Mouse (Mus musculus) E14TG2a.4 (cell line): ENCODE measurements around the gene Asf1b.

Experiments
- H3K27me3 ChIP-seq: 2 replicates; pipeline ENCODE4 v1.6.1; 2014; ENCODE audit warnings: low read length, control low read depth; ENCODE audit not compliant: insufficient read depth
- H3K36me3 ChIP-seq: 2 replicates; pipeline ENCODE4 v1.6.1; 2014; ENCODE audit warnings: low read length, control low read depth; ENCODE audit not compliant: insufficient read depth
- H3K4me1 ChIP-seq: replicated peaks from 2 replicates; pipeline ENCODE4 v1.6.1; 2014; ENCODE audit warnings: low read depth, low read length, control low read depth
- H3K4me3 ChIP-seq: replicated peaks from 2 replicates; pipeline ENCODE4 v1.5.1; 2014; ENCODE audit warnings: mild to moderate bottlenecking, low read length
- H3K9me3 ChIP-seq: 2 replicates; pipeline ENCODE4 v1.6.1; 2014; ENCODE audit warnings: low read length, control low read depth
- CTCF ChIP-seq: conservative IDR thresholded peaks from 2 replicates; pipeline ENCODE4 v1.5.1; 2014; ENCODE audit warnings: low read length
- NANOG ChIP-seq: IDR thresholded peaks from 2 replicates; pipeline ENCODE4 v1.6.1; 2014; ENCODE audit warnings: borderline replicate concordance, low read length, mixed read lengths
- POU5F1 ChIP-seq: IDR thresholded peaks from 2 replicates; pipeline ENCODE4 v1.6.1; 2014; ENCODE audit warnings: low read length, borderline replicate concordance

Asf1b gene

DNA sequence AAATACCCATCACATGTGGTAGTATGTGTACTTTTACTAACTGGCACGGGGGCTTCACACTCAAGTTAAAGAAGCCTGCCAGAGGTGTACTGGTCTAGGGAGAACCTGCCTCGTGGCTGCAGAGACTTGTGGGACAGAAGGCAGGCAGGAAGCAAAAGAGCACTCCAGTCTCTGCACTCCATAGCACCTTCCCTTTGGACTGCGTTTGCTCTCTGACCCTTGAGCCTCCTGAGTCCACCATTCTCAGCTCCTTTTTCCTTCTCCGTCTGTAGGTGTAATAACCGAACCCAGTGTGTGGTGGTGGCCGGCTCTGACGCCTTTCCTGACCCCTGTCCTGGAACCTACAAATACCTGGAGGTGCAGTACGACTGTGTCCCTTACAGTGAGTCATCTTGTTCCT, 32.6 kb upstream of the Asf1b start:
- TF ChIP-seq NANOG (no peak), CTCF (no peak), POU5F1 (no peak)
- Histone ChIP-seq H3K4me3 (no peak overlapping the region), H3K4me1 (peaks cover 79% of the 10 kb centered on the region)

DNA sequence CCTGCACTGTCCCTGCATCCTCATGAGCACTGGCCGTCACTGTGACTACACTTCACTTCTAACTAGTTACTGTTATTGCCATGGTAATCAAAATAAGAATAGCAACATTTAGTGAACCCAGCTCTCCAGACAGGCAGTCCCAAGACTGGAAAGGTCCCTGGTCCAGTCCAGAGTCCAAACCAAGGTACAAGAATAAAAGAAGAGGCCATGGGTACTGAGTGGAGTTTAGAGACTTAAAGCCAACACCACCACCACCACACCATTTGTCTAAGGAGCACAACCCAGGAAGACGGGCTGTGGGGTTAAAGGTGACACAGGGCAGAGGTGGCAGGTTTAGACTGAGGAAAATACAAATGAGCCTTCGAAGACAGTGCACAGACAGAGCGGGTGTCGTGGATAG, 30.7 kb upstream of the Asf1b start:
- Histone ChIP-seq H3K4me3 (no peak overlapping the region), H3K36me3 (peaks cover 94% of the 10 kb centered on the region), H3K27me3 (no peaks in the 10 kb centered on the region), H3K4me1 (peaks cover 77% of the 10 kb centered on the region), H3K9me3 (no peaks in the 10 kb centered on the region)
- no peak for TF ChIP-seq POU5F1
- no peak for TF ChIP-seq NANOG
- TF ChIP-seq CTCF = no peak

More for the DNA sequence above, 32.6 kb upstream of the Asf1b start:
- H3K27me3 ChIP-seq = no peaks in the 10 kb centered on the region
- peaks cover 98% of the 10 kb centered on the region for H3K36me3 ChIP-seq
- no peaks in the 10 kb centered on the region for H3K9me3 ChIP-seq

DNA sequence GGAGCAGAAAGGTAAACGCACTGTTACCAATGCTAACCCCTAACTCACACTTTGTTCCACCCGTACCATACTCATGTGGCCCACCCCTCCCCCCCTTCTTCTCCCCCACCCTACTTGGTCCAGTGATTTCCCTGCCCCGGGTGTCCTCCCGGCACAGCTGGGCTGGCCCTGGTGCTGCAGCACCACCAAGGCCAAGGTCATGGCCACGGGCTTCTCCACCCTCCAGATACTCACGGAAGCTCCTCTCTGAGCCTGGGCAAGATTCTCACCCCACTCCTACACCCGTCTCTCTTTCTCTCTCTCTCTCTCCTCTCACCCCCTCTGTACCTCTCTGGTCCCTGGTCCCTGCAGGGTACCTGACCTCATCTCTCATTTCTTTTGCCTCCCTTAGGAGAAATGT, 29.0 kb upstream of the Asf1b start:
- no peak for TF ChIP-seq POU5F1
- TF ChIP-seq CTCF = no peak
- no peak for TF ChIP-seq NANOG
- H3K9me3 ChIP-seq = no peaks in the 10 kb centered on the region
- no peaks in the 10 kb centered on the region for H3K27me3 ChIP-seq
- H3K4me3 ChIP-seq = no peak overlapping the region
- peaks cover 83% of the 10 kb centered on the region for H3K4me1 ChIP-seq
- peaks cover 94% of the 10 kb centered on the region for H3K36me3 ChIP-seq

DNA sequence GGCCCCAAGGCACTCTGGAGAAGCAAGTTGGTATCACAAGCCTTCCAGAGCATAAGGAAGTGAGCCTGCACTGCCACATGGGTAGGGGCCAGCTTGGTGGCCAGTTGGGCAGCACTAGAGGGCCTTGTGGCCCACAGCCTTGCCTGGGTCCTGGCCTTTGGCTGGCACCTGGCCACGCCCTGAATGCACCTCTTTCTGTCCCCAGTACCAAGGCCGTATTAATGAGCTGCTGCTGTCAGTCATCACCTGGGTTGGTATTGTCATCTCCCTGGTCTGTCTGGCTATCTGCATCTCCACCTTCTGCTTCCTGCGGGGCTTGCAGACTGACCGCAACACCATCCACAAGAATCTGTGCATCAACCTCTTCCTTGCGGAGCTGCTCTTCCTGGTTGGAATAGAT, 21.1 kb upstream of the Asf1b start:
- Histone ChIP-seq H3K36me3 (peaks cover 99% of the 10 kb centered on the region), H3K4me1 (peaks cover 49% of the 10 kb centered on the region)
- TF ChIP-seq CTCF = no peak

GRCm38 (mm10) chr8:83934994-83935393, 20.3 kb upstream of the Asf1b start:
- Histone ChIP-seq H3K4me1 (peaks cover 51% of the 10 kb centered on the region), H3K4me3 (no peak overlapping the region)
- TF ChIP-seq NANOG (no peak), POU5F1 (no peak)

More for the DNA sequence above, 21.1 kb upstream of the Asf1b start:
- Histone ChIP-seq H3K4me3 (no peak overlapping the region), H3K9me3 (no peaks in the 10 kb centered on the region), H3K27me3 (no peaks in the 10 kb centered on the region)

DNA sequence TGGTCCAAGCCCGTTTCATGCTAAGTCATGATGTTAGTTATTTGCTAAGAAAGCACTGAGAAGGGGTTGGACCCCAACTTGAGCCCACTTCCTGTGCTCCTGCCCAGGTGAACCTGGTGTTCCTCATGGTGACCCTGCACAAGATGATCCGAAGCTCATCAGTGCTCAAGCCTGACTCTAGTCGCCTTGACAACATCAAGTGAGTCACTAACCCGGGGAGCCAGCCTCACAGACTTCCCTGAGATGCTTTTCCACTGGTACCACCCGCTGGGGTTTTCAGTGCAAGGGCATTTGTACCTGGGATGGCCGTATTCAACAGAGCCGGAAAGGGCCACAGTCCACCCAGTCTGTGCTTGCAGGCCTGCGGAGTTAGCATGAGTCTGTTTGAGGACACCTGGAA, 19.9 kb upstream of the Asf1b start:
- H3K4me1 ChIP-seq = peaks cover 51% of the 10 kb centered on the region
- H3K27me3 ChIP-seq = no peaks in the 10 kb centered on the region
- no peak overlapping the region for H3K4me3 ChIP-seq
- H3K9me3 ChIP-seq = no peaks in the 10 kb centered on the region
- H3K36me3 ChIP-seq = peaks cover 99% of the 10 kb centered on the region
- TF ChIP-seq NANOG (no peak), CTCF (no peak), POU5F1 (no peak)

More at GRCm38 (mm10) chr8:83934994-83935393, 20.3 kb upstream of the Asf1b start:
- Histone ChIP-seq H3K36me3 (peaks cover 99% of the 10 kb centered on the region), H3K9me3 (no peaks in the 10 kb centered on the region), H3K27me3 (no peaks in the 10 kb centered on the region)

DNA sequence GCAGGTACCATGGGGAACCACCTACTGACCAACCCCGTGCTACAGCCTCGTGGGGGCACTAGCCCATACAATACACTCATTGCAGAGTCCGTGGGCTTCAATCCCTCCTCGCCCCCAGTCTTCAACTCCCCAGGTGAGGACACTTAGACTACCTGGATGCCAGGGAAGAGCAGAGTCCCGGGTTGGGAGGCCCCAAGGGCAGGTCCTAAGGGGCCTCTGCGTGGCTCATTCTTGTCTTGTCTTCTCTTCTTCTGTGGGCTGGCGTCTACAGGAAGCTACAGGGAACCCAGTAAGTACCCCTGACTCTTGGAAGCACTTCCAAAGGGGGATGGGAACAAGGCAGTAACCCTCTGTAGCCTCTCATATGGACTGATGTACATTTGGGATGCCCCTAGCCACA, 17.7 kb upstream of the Asf1b start:
- Histone ChIP-seq H3K9me3 (no peaks in the 10 kb centered on the region), H3K4me3 (no peak overlapping the region)
- no peak for TF ChIP-seq CTCF
- TF ChIP-seq NANOG = no peak
- TF ChIP-seq POU5F1 = no peak

DNA sequence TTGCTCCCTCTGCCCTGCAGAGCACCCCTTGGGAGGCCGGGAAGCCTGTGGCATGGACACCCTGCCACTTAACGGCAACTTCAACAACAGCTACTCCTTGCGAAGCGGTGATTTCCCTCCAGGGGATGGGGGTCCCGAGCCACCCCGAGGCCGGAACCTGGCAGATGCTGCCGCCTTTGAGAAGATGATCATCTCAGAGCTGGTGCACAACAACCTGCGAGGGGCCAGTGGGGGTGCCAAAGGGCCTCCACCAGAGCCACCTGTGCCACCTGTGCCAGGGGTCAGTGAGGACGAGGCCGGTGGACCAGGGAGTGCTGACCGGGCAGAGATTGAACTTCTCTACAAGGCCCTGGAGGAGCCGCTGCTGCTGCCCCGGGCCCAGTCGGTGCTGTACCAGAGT, 17.0 kb upstream of the Asf1b start:
- no peak for TF ChIP-seq CTCF
- TF ChIP-seq NANOG = no peak
- no peak for TF ChIP-seq POU5F1
- H3K27me3 ChIP-seq = peaks cover 1% of the 10 kb centered on the region
- 0 out of 2 replicates have a peak overlapping the region, but pooled peaks have one; percentile 13 for H3K4me3 ChIP-seq
- H3K9me3 ChIP-seq = no peaks in the 10 kb centered on the region
- peaks cover 83% of the 10 kb centered on the region for H3K36me3 ChIP-seq
- H3K4me1 ChIP-seq = peaks cover 47% of the 10 kb centered on the region

More for the DNA sequence above, 17.7 kb upstream of the Asf1b start:
- H3K4me1 ChIP-seq = peaks cover 47% of the 10 kb centered on the region
- H3K27me3 ChIP-seq = no peaks in the 10 kb centered on the region
- peaks cover 90% of the 10 kb centered on the region for H3K36me3 ChIP-seq

GRCm38 (mm10) chr8:83941066-83941677, 14.1 kb upstream of the Asf1b start:
- peaks cover 54% of the 10 kb centered on the region for H3K36me3 ChIP-seq
- H3K27me3 ChIP-seq = peaks cover 12% of the 10 kb centered on the region
- no peak overlapping the region for H3K4me3 ChIP-seq
- peaks cover 39% of the 10 kb centered on the region for H3K4me1 ChIP-seq
- no peaks in the 10 kb centered on the region for H3K9me3 ChIP-seq
- no peak for TF ChIP-seq CTCF
- TF ChIP-seq NANOG = no peak
- TF ChIP-seq POU5F1 = no peak
